Mouse (Mus musculus): ENCODE data around the gene Zfyve21.
A peak's percentile ranks its signal among the peaks of the same experiment; 100 is the strongest.

Gene Zfyve21

DNA sequence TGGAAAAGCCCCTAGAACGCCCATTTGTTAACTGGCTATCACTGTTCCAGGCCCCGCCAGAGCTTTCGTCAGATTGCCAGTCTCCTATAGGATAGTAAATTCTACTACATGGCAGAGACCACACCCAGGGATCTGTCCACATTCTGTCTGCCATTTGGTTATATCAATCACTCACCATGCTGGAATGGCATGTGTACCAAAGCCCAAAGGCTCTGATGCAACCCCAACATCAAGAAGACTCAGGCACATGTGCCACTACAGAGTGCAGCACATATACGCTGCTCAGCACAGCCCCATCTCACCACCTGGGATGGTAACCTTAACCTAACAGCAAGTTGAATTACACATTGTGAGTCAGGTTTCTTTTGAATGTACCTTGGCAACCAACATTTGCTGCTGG, 32.0 kb downstream of the Zfyve21 start:
- no peak for DNase-seq

DNA sequence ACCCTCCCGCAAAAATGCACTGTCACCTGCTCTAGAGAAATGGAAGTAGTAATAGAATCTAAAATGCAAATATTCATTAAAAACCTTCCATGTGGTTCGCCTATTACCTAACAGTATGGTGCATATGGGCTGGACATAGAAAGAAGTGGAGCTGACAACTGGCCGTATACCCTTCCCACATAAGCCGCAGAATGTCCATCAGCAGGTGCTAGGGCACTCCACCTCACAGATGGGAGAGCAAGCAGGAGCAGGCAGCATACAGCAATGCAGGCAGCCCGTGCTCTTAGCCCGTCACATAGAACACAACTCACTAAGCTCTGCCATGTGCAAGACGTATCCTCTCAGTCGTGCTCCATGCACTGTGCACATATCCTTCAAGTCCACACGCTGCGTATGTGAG, 32.8 kb downstream of the Zfyve21 start:
- no peak for DNase-seq

DNA sequence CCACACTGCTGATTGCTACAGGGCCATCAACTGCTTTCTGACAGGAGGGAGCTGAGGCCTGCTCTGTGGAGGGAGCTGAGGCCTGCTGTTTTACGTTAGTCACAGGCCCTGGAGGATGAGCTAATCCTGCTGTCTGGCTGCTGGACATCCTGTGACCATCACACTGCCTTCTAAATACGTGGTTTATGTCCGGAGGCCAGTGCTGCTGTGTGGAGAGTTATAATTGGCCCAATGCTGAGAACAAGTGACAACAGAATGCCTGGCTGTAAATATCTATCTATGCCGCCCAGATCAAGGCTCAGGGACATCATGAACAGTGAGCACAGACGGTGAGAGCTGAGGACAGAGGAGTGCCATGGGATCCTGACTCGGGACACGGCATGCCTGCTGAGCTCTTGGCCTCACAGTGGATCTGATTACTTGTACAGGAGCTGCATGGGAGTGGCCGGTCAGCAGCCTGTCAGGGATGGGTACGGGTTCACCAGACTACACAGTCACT, 34.4 kb downstream of the Zfyve21 start:
- peak; percentile 51 to 58 for DNase-seq

DNA sequence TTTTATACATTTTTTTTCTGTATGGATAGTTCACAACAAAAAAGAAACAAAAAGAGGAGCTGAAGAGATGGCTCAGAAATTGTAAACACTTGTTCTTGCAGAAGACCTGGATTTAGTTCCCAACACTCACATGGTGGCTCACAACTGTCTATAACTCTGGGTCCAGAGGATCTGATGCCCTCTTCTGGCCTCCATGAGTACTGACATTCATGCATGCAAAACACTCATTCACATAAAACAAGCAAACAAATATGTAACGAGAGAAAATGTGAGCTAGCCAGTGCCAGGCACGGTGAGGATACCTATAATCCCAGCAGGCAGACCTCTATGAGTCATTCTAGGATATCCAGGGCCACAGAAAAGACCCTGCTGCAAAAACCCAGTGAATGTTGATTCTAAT, 37.3 kb downstream of the Zfyve21 start:
- no peak for DNase-seq

DNA sequence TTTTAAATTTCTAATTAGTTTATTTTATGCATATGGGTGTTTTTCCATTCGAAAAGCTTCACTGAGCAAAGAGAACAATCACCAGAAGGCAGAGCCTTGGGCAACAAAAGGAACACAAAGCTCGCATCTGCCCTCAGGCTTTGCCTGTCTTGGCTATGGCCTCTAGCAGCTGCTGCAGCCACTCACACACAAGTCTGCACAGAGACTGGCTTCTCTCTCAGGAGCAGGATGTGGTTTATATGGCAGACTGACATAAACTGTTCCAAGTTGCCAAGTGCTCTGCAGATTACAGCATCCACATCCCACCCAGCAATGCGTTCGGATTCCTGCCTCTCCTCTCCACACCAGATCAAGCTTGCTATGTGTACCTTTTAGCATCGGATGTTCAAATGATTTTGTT, 37.8 kb downstream of the Zfyve21 start:
- DNase-seq: no peak

DNA sequence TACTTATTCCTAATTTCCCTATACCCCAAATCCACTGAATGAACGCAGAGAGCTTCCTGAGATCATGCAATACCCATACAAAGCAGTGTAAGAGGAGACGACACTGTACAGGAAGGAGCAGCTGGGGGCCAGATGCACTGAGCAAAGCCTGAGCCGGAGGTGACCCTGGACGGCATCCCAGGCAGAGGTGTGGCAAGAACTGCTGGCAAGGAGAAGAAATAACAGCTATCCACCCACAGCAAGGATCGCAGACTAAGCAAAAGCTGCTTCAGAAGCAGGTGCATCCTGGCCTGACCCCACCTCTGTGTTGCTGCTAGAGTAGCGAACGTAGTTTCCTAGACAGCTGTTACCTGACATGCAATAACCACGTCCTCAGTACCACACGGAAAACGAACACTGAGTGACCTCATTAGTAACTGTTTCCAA, 39.1 kb downstream of the Zfyve21 start:
- DNase-seq: no peak

DNA sequence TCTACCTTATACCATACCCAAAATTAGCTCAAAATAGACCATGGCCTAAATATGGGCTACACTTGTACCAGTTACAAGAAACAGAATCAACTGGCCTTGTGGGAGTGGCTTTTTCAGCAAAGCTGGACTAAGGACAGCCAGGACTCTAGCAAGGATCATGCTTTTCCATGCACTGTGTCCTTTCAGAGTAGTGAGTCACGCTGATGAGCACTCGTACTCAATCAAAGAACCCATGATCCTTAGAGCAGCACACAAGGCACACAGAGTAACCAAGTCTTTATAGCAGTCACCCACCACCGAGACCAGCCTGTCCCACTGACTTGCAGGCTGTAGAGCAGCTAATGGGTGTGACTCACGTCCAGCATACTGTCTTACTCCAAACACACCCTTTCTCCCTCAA, 39.6 kb downstream of the Zfyve21 start:
- DNase-seq: no peak

DNA sequence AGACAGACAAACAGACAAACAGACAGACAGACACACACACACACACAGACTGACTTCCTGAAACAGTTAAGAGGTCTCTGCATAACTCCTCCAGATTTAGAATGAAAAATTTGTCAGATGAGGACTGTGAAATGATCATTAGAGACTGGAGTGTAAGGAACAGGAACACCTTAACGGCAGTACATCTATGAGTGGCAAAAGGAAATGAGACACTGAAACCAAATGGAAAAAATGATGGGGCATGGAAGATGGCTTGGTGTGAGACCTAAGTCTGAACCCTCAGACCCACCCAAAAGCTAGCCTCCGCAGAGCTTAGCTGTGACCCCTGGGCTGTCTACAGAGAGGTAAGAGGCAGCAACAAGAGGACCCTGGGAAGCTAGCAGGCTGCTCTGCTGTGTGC, 41.5 kb downstream of the Zfyve21 start:
- DNase-seq: no peak

DNA sequence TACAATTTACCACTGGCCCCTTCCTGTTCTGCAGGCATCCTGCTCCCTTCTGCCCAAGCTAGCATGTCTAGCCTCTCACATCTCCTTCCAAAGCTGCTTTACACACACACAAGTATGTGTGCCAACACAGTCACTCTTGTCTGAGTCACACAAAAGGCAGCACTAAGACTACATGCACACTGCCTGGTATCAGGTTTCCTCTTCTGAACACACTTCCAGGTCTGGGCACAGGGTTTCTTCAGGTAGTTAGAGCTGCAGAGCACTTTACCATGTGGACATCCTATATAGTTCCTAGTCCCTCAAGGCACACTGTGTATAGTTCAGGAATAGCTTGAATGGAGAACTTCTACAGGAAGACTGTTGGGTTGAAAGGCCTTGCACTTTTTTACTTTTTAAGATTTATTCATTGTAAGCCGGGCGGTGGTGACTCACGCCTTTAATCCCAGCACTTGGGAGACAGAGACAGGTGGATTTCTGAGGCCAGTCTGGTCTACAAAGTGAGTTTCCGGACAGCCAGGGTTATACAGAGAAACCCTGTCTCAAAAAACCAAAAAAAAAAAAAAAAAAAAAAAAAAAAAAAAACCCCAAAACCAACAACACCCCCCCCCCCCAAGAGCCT, 50.3 kb downstream of the Zfyve21 start:
- no peak for DNase-seq

DNA sequence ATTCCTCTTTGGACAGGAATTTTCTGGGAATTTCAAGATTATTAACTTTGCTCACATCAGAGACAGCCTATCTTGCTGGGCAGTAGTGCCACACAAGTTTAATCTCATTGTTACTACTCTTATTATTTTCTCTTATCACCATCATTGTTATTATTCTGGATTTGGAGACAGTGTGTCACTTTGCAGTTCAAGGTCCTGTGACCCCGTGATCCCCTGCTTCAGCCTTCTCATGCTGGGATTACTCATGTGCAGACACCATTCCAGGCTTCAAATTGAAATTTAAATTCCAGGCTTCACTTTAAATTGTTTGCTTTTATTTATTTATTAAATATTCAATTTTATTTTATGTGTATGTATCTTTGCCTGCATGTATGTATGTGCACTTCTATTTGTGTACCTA, 55.8 kb downstream of the Zfyve21 start:
- no peak for DNase-seq

DNA sequence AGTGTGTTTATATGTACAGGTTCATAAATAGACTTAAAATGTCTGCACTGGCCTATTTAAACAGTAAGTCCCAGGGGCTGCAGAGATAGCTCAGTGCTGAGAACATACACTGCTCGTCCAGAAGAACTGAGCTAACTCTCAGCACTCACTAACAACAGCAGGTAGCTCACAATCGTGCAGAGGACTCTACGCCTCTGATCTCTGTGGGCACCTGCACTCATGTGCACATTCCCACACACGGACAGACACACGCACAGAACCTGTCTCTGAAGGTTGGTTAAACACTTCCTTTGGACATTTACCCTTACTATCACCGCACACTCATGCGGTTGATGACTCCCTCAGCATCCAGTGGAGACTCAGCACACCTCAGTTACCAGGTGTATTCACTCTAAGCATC, 56.8 kb downstream of the Zfyve21 start:
- no peak for DNase-seq

DNA sequence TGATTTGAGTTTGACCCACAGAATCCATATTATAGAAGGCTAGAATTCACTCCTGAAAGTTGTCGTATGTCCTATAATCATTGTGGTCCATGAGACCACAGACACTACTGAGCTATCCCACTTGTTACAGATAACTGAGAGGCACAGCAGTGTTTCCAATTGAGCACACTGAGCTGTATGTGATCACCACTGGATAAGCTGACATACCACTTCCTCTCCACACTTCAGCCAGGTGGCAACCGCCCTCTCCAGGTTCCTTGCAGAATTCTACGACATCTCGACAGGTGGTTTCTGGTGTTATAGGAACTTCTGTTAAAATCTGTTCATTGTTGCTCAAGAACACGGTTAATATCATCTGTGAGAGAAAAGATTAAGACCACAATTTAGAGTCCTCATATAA, 58.1 kb downstream of the Zfyve21 start:
- no peak for DNase-seq

DNA sequence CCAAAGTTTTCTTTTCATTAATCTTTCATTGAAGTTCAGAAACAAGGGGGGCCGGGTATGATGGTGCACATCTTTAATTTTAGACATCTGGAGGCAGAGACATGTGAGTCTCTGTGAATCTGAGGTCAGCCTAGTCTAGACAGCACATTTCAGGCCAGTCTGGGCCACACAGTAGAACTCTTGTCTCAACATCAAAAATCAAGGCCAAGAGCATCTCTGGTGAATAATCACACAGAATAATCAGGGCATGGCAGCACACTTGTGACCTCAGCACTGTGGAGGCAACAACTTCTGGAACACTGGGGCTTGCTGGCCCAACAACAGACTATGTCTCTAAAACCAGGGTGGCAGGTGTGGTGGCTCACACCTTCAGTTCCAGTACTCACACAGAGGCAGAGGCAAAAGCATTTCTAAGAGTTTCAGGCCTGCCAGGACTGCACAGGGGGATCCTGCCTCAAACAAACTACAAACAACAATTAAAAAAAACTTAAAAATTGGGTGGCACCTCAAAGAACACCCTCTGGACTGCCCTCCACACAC, 60.7 kb downstream of the Zfyve21 start:
- no peak for DNase-seq

DNA sequence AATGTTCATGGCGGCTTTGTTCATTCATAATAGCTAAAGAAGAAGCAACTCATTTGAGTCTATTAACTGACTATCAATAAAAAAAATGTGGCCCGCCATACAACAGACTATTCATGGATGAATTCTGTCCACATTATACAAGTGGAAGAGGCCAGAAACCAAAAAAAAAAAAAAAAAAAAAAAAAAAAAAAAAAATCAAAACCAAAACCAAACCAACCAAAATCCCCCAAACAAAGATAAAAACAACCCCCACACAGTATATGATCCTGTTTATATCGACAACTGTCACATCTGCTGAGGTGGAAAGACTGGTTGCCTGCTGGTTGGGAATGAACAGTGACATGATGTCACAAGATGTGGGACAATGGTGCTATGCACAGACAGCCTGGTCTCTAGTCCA, 61.5 kb downstream of the Zfyve21 start:
- DNase-seq: no peak

DNA sequence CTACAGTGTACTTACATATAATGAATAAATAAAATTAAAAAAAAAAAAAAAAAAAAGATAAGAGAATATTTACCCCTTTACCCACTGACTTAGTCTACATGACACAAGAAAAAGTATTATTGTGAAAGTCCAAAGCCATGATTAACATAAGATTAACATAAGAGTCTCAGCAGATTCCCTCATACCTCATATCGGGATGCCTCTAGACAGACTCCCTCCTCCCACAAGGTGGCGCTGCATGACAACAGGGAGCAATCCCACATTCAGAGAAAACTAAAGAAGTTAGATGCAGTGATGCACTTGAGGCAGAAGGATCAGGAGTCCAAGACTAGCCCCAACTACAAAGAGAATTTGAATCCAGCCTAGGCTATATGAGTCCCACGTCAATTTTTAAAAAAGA, 64.2 kb downstream of the Zfyve21 start:
- DNase-seq: peak; percentile 86 to 89
